Mouse (Mus musculus) CD8-positive naive resting alpha-beta T cell, adult 2 months (primary cell): ENCODE measurements around the gene Itsn1.

Experiments
- DNase-seq, 2 experiments: peaks; one replicate each; pipeline ENCODE4 v3.0.0; 2022; ENCODE audit warnings: low read depth in 2 of 2, low spot score in 2 of 2

Gene Itsn1

GRCm38 (mm10) chr16:91841026-91841630 is 112.0 kb downstream of the Itsn1 start:
- DNase-seq, result no peak

- DNase-seq, result no peak
These were observed 117.1 kb downstream of the Itsn1 start for GRCm38 (mm10) chr16:91846089-91846741.

- DNase-seq, result no peak
These were observed 118.6 kb downstream of the Itsn1 start for GRCm38 (mm10) chr16:91847525-91848225.

- no peak for DNase-seq
These were observed 119.4 kb downstream of the Itsn1 start for GRCm38 (mm10) chr16:91848505-91848904.

GRCm38 (mm10) chr16:91848906-91849603 is 120.0 kb downstream of the Itsn1 start:
- DNase-seq, result no peak

GRCm38 (mm10) chr16:91850175-91850574 is 121.1 kb downstream of the Itsn1 start:
- DNase-seq, result no peak

- DNase-seq, result no peak
These were observed 122.6 kb downstream of the Itsn1 start for GRCm38 (mm10) chr16:91851456-91852231.

- DNase-seq, result no peak
These were observed 123.7 kb downstream of the Itsn1 start for GRCm38 (mm10) chr16:91852753-91853152.

GRCm38 (mm10) chr16:91853223-91853622 is 124.1 kb downstream of the Itsn1 start:
- DNase-seq, result no peak

- DNase-seq, result no peak
These were observed 129.6 kb downstream of the Itsn1 start for GRCm38 (mm10) chr16:91858695-91859094.

GRCm38 (mm10) chr16:91859203-91859602 is 130.1 kb downstream of the Itsn1 start:
- no peak for DNase-seq

GRCm38 (mm10) chr16:91859958-91860357 is 130.9 kb downstream of the Itsn1 start:
- no peak for DNase-seq

- DNase-seq, result no peak
These were observed 131.5 kb downstream of the Itsn1 start for GRCm38 (mm10) chr16:91860471-91861125.

- DNase-seq, result no peak
These were observed 132.8 kb downstream of the Itsn1 start for GRCm38 (mm10) chr16:91861784-91862371.

- no peak for DNase-seq
These were observed 133.8 kb downstream of the Itsn1 start for GRCm38 (mm10) chr16:91862836-91863235.

GRCm38 (mm10) chr16:91864646-91865332 is 135.7 kb downstream of the Itsn1 start:
- no peak for DNase-seq

- no peak for DNase-seq
These were observed 136.6 kb downstream of the Itsn1 start for GRCm38 (mm10) chr16:91865570-91866257.

GRCm38 (mm10) chr16:91866258-91866634 is 137.2 kb downstream of the Itsn1 start:
- no peak for DNase-seq

GRCm38 (mm10) chr16:91867672-91868071 is 138.6 kb downstream of the Itsn1 start:
- no peak for DNase-seq
